Mouse (Mus musculus): ENCODE results near the gene Ston2.

- TF ChIP-seq POLR2A (IDR thresholded peaks at IDR 0.05; ENCODE audit: insufficient read length, low read depth) (no peak), POLR2AphosphoS2 (IDR thresholded peaks at IDR 0.05; ENCODE audit: insufficient read length, low read depth) (no peak), TCF12 (IDR thresholded peaks at IDR 0.05; ENCODE audit: insufficient read depth, poor library complexity, severe bottlenecking) (no peak), TCF3 (IDR thresholded peaks at IDR 0.05; ENCODE audit: insufficient read length, low read depth) (no peak), REST (IDR thresholded peaks at IDR 0.05; ENCODE audit: insufficient read depth, insufficient read length) (no peak), MAX (IDR thresholded peaks at IDR 0.05; ENCODE audit: low read depth) (no peak)
Observed at GRCm38 (mm10) chr12:91672528-91672927, 115.7 kb downstream of the Ston2 start.
